In the genomic region with DNA sequence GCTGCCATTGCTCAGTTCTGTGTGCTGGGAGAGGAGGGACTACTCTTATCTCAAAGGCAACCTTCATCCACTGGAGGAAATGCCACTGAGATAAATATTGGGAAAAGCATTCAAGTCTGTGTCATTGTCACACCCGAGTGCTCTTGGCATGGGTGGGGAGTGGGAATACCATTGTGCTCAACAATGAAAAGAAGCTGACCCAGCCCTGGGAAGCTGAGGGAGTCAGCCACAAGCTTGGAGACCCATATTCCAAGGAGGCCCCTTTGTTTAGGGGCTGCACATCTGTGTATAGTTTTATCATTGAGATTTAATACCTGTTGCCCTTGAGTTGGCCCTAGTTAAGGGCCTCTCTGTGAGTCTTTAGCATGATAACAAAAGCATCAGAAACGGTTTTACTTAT, we compare ENCODE assay signal across 30 mouse cellular contexts. TPM values are rescaled to one million over a fixed set of nuclear protein-coding genes. Genes with fewer than 3 reads are reported as not detected.
A peak's percentile ranks its signal among the peaks of the same experiment; 100 is the strongest.
DNase-seq lines count a peak whose midpoint lies in the region; ATAC-seq and TF ChIP-seq lines count a peak whose summit lies in the region.
"Had no signal": no experiment of that assay in that cellular context is flagged by ENCODE, and none has a peak within 500 bp of the region (broad histone marks: within the 10 kb centered on the region; RNA-seq: fewer than 3 reads in every experiment).

No protein-coding gene starts in this region.

- no peaks in the 10 kb centered on the region for H3K9me3 ChIP-seq in heart, embryonic 12.5 days (replicated peaks)
- no peaks in the 10 kb centered on the region for H3K9me3 ChIP-seq in liver, embryonic 13.5 days (replicated peaks)
- H3K9me3 ChIP-seq in liver, embryonic 11.5 days (ENCODE audit: control insufficient read depth, low read length): no peaks in the 10 kb centered on the region
- H3K9me3 ChIP-seq: embryonic facial prominence, embryonic 12.5 days; forebrain, embryonic 13.5 days; limb, embryonic 12.5 days; megakaryocyte, embryonic 14.5 days; neural tube, embryonic 15.5 days; stomach, embryonic 15.5 days had no signal

- H3K27ac ChIP-seq in heart, adult 2 months: peak overlapping the region; percentile 90
- H3K27ac ChIP-seq in heart, embryonic 12.5 days (ENCODE audit: poor library complexity, severe bottlenecking): no peak overlapping the region
- no peak overlapping the region for H3K27ac ChIP-seq in liver, embryonic 13.5 days
- no peak overlapping the region for H3K27ac ChIP-seq in liver, embryonic 11.5 days (ENCODE audit: low read depth, low read length)
- H3K27ac ChIP-seq in brown adipose tissue, adult 24 weeks (replicated peaks; ENCODE audit: low read depth, low read length): peak overlapping the region; percentile 87
- H3K27ac ChIP-seq: embryonic facial prominence, embryonic 12.5 days; forebrain, embryonic 13.5 days; limb, embryonic 12.5 days; neural tube, embryonic 15.5 days; stomach, embryonic 15.5 days had no signal

- no peak for DNase-seq in heart, adult 2 months
- no peak for DNase-seq in liver, embryonic 13.5 days
- DNase-seq in liver, embryonic 11.5 days (ENCODE audit: low spot score): no peak
- DNase-seq in lung, postnatal 36 days: peak; percentile 77
- DNase-seq in MN1 (ENCODE audit: low spot score): no peak
- DNase-seq: adrenal gland, adult 8-10 months; cerebellum, adult 9-11 months; gastrocnemius, postnatal 36 days; lung, embryonic 14.5 days; right cerebral cortex, postnatal 14 days; spleen, adult 18-20 months; thymus, adult 2 months had no signal

- no peak overlapping the region for H3K4me3 ChIP-seq in heart, adult 2 months
- no peak overlapping the region for H3K4me3 ChIP-seq in heart, embryonic 12.5 days
- no peak overlapping the region for H3K4me3 ChIP-seq in liver, embryonic 13.5 days (replicated peaks)
- no peak overlapping the region for H3K4me3 ChIP-seq in liver, embryonic 11.5 days (ENCODE audit: low read depth, low read length)
- no peak overlapping the region for H3K4me3 ChIP-seq in brown adipose tissue, adult 24 weeks (ENCODE audit: insufficient read depth, low read depth, low read length)
- H3K4me3 ChIP-seq: embryonic facial prominence, embryonic 12.5 days; erythroblast, embryonic 14.5 days; forebrain, embryonic 13.5 days; limb, embryonic 12.5 days; megakaryocyte, embryonic 14.5 days; neural tube, embryonic 15.5 days; stomach, embryonic 15.5 days had no signal

- whole genome bisulfite sequencing in heart, adult 2 months: 28% methylated on average over 2 of the region's 2 CpGs
- 42% methylated on average over 2 of the region's 2 CpGs for WGBS in heart, embryonic 12.5 days
- WGBS in liver, embryonic 13.5 days (ENCODE audit: insufficient replicate concordance): 40% methylated on average over 2 of the region's 2 CpGs
- WGBS in liver, embryonic 11.5 days: 56% methylated on average over 2 of the region's 2 CpGs

- no peaks in the 10 kb centered on the region for H3K79me2 ChIP-seq in heart, adult 2 months (replicated peaks; ENCODE audit: control insufficient read depth, insufficient read depth, low read length)

- TF ChIP-seq EP300 in heart, adult 2 months (IDR thresholded peaks at IDR 0.05; ENCODE audit: insufficient read depth, low read depth, low read length): peak; percentile 61; the same call in 1 of the 2 replicates

- no peaks in the 10 kb centered on the region for H3K27me3 ChIP-seq in heart, adult 2 months (ENCODE audit: control insufficient read depth, insufficient read depth, low read length)
- no peaks in the 10 kb centered on the region; the same call in 1 of the 2 replicates for H3K27me3 ChIP-seq in heart, embryonic 12.5 days (replicated peaks)
- no peaks in the 10 kb centered on the region for H3K27me3 ChIP-seq in liver, embryonic 13.5 days
- no peaks in the 10 kb centered on the region; the same call in 1 of the 2 replicates for H3K27me3 ChIP-seq in liver, embryonic 11.5 days (replicated peaks; ENCODE audit: control insufficient read depth, insufficient read depth, low read length)
- H3K27me3 ChIP-seq: CH12.LX; embryonic facial prominence, embryonic 12.5 days; forebrain, embryonic 13.5 days; limb, embryonic 12.5 days; neural tube, embryonic 15.5 days; stomach, embryonic 15.5 days had no signal

- peak; percentile 52; the same call in 1 of the 2 replicates for TF ChIP-seq POLR2A in heart, adult 2 months (IDR thresholded peaks at IDR 0.05; ENCODE audit: insufficient read depth, low read depth, low read length)

- intact Hi-C loops in heart, adult 2 months (cut with DNase I): loop anchor here (5.0 kb wide), 1 partner anchor 1407 kb away; no protein-coding TSS in a partner anchor

- ATAC-seq in heart, embryonic 12.5 days (ENCODE audit: insufficient number of reproducible peaks, low FRiP score): no peak
- ATAC-seq in liver, embryonic 13.5 days (ENCODE audit: low read depth): 0 out of 2 replicates have a peak, but pooled peaks have one; percentile 19
- no peak for ATAC-seq in liver, embryonic 11.5 days (replicated peaks; ENCODE audit: low FRiP score)
- ATAC-seq: forebrain, embryonic 13.5 days; hindbrain, embryonic 16.5 days; intestine, embryonic 16.5 days; midbrain, embryonic 16.5 days had no signal

- peaks cover 17% of the 10 kb centered on the region for H3K36me3 ChIP-seq in heart, adult 2 months (ENCODE audit: control insufficient read depth, insufficient read depth, low read length)
- H3K36me3 ChIP-seq in heart, embryonic 12.5 days: no peaks in the 10 kb centered on the region
- H3K36me3 ChIP-seq in liver, embryonic 13.5 days: no peaks in the 10 kb centered on the region
- no peaks in the 10 kb centered on the region for H3K36me3 ChIP-seq in liver, embryonic 11.5 days (ENCODE audit: control insufficient read depth, insufficient read depth, low read length)
- H3K36me3 ChIP-seq: embryonic facial prominence, embryonic 12.5 days; limb, embryonic 12.5 days; stomach, embryonic 15.5 days had no signal

- TF ChIP-seq CTCF in heart, adult 2 months (IDR thresholded peaks at IDR 0.05): no peak

- H3K4me2 ChIP-seq in heart, embryonic 12.5 days: no peak overlapping the region
- no peak overlapping the region for H3K4me2 ChIP-seq in liver, embryonic 13.5 days
- no peak overlapping the region for H3K4me2 ChIP-seq in liver, embryonic 11.5 days
- H3K4me2 ChIP-seq: embryonic facial prominence, embryonic 12.5 days; forebrain, embryonic 13.5 days; limb, embryonic 12.5 days; lung, embryonic 14.5 days; neural tube, embryonic 15.5 days; stomach, embryonic 15.5 days had no signal

- no peak overlapping the region for H3K9ac ChIP-seq in heart, adult 2 months (ENCODE audit: low read depth, low read length)
- H3K9ac ChIP-seq in heart, embryonic 12.5 days: no peak overlapping the region
- H3K9ac ChIP-seq in liver, embryonic 13.5 days: no peak overlapping the region
- H3K9ac ChIP-seq in liver, embryonic 11.5 days (ENCODE audit: low read depth, low read length): no peak overlapping the region
- H3K9ac ChIP-seq: embryonic facial prominence, embryonic 12.5 days; forebrain, embryonic 13.5 days; limb, embryonic 12.5 days; lung, embryonic 14.5 days; neural tube, embryonic 15.5 days; stomach, embryonic 15.5 days had no signal

- H3K4me1 ChIP-seq in heart, adult 2 months (ENCODE audit: control insufficient read depth, insufficient read depth, low read length): peaks cover 45% of the 10 kb centered on the region
- H3K4me1 ChIP-seq in heart, embryonic 12.5 days (replicated peaks): peaks cover 54% of the 10 kb centered on the region
- peaks cover 26% of the 10 kb centered on the region for H3K4me1 ChIP-seq in liver, embryonic 13.5 days (replicated peaks)
- H3K4me1 ChIP-seq in liver, embryonic 11.5 days (replicated peaks; ENCODE audit: control insufficient read depth, insufficient read depth, low read length): peaks cover 13% of the 10 kb centered on the region
- H3K4me1 ChIP-seq in brown adipose tissue, adult 24 weeks (ENCODE audit: control insufficient read depth, insufficient read depth, insufficient read length, low read length): peaks cover 58% of the 10 kb centered on the region
- H3K4me1 ChIP-seq: embryonic facial prominence, embryonic 12.5 days; forebrain, embryonic 13.5 days; neural tube, embryonic 15.5 days had no signal

RNA-seq across cellular contexts. Expression of a gene that starts 10.7 kb away (rescaled TPM):
- 10 to 100 TPM; 53.5 to 86.1 TPM for total RNA-seq in heart, adult 2 months (2021)
- polyA plus RNA-seq in heart, adult 2 months (2012; rRNA removed): 32.7 and 53.0 TPM in 2 replicates
- 4.0 and 4.9 TPM in 2 replicates for polyA plus RNA-seq in heart, embryonic 12.5 days (2016; fragmentation: Nextera tagmentation; extraction: Ambion mirVana)
- polyA plus RNA-seq in liver, embryonic 13.5 days (2015; fragmentation: Nextera tagmentation; extraction: Ambion mirVana): 3.1 and 4.1 TPM in 2 replicates
- 5.3 and 6.1 TPM in 2 replicates for polyA plus RNA-seq in liver, embryonic 11.5 days (2014; fragmentation: Nextera tagmentation; extraction: Ambion mirVana)
- polyA plus RNA-seq in brown adipose tissue, adult 24 weeks (2012; ENCODE audit: insufficient read depth, insufficient read length, missing spikeins): 39.6 and 45.2 TPM in 2 replicates

RNA-seq across cellular contexts. Expression of a gene that starts 10.9 kb away (rescaled TPM):
- 10 to 100 TPM; 14.8 to 19.2 TPM for total RNA-seq in heart, adult 2 months (2021)
- polyA plus RNA-seq in heart, adult 2 months (2012; rRNA removed): 13.1 and 27.8 TPM in 2 replicates
- polyA plus RNA-seq in heart, embryonic 12.5 days (2016; fragmentation: Nextera tagmentation; extraction: Ambion mirVana): 95.4 and 97.7 TPM in 2 replicates
- polyA plus RNA-seq in liver, embryonic 13.5 days (2015; fragmentation: Nextera tagmentation; extraction: Ambion mirVana): 27.6 and 32.4 TPM in 2 replicates
- polyA plus RNA-seq in liver, embryonic 11.5 days (2014; fragmentation: Nextera tagmentation; extraction: Ambion mirVana): 92.5 and 98.5 TPM in 2 replicates
- 10.3 and 10.9 TPM in 2 replicates for polyA plus RNA-seq in brown adipose tissue, adult 24 weeks (2012; ENCODE audit: insufficient read depth, insufficient read length, missing spikeins)

RNA-seq across cellular contexts. Expression of a gene that starts 34.1 kb away (rescaled TPM):
- total RNA-seq in heart, adult 2 months (2021): 1 to 10 TPM; 5.8 TPM
- 6.4 and 8.9 TPM in 2 replicates for polyA plus RNA-seq in heart, adult 2 months (2012; rRNA removed)
- 5.6 and 6.5 TPM in 2 replicates for polyA plus RNA-seq in heart, embryonic 12.5 days (2016; fragmentation: Nextera tagmentation; extraction: Ambion mirVana)
- polyA plus RNA-seq in liver, embryonic 13.5 days (2015; fragmentation: Nextera tagmentation; extraction: Ambion mirVana): 5.6 and 5.9 TPM in 2 replicates
- polyA plus RNA-seq in liver, embryonic 11.5 days (2014; fragmentation: Nextera tagmentation; extraction: Ambion mirVana): 4.8 and 4.9 TPM in 2 replicates
- polyA plus RNA-seq in brown adipose tissue, adult 24 weeks (2012; ENCODE audit: insufficient read depth, insufficient read length, missing spikeins): 3.6 and 4.2 TPM in 2 replicates

RNA-seq across cellular contexts. Expression of a gene that starts 55.7 kb away (rescaled TPM):
- total RNA-seq in heart, adult 2 months (2021): not detected
- not detected in 2 replicates for polyA plus RNA-seq in heart, adult 2 months (2012; rRNA removed)
- not detected in 2 replicates for polyA plus RNA-seq in heart, embryonic 12.5 days (2016; fragmentation: Nextera tagmentation; extraction: Ambion mirVana)
- polyA plus RNA-seq in liver, embryonic 13.5 days (2015; fragmentation: Nextera tagmentation; extraction: Ambion mirVana): not detected in 2 replicates
- not detected in 2 replicates for polyA plus RNA-seq in liver, embryonic 11.5 days (2014; fragmentation: Nextera tagmentation; extraction: Ambion mirVana)
- not detected in 2 replicates for polyA plus RNA-seq in brown adipose tissue, adult 24 weeks (2012; ENCODE audit: insufficient read depth, insufficient read length, missing spikeins)
- total RNA-seq: adrenal gland, adult 8-10 months; CH12.LX; gastrocnemius, postnatal 36 days; hematopoietic stem cell, adult 5-6 weeks; layer of hippocampus, postnatal 14 days had no signal
- polyA plus RNA-seq: embryonic facial prominence, embryonic 12.5 days; erythroblast, embryonic 14.5 days; forebrain, embryonic 13.5 days; frontal cortex, adult 2 months; hindbrain, embryonic 16.5 days; intestine, embryonic 16.5 days; kidney, embryonic 16.5 days; limb, embryonic 12.5 days; lung, embryonic 14.5 days; midbrain, embryonic 16.5 days; neural tube, embryonic 15.5 days; stomach, embryonic 15.5 days; thymus, adult 2 months; urinary bladder, adult 2 months had no signal

Comparison
In these comparisons a context has a peak if more than half of its experiments do, and no peak if none do; other contexts are left out.
1. H3K27ac ChIP-seq: peak in heart, adult 2 months (single experiment) and brown adipose tissue, adult 24 weeks (single experiment); none in heart, embryonic 12.5 days (single experiment), liver, embryonic 13.5 days (single experiment) and liver, embryonic 11.5 days (single experiment).